Mouse (Mus musculus) G1E (cell line): Measurements from ENCODE around the gene Ighmbp2.
A peak's percentile ranks its signal among the peaks of the same experiment; 100 is the strongest.

Source experiments
- CTCF ChIP-seq: IDR thresholded peaks from 2 replicates; pipeline ENCODE4 v1.5.1; 2012; ENCODE audit warnings: low read depth, low read length, inconsistent platforms, mixed read lengths
- GATA1 ChIP-seq: IDR thresholded peaks from 2 replicates; pipeline ENCODE4 v1.6.1; 2012; ENCODE audit warnings: borderline replicate concordance, low read length, inconsistent platforms, mixed read lengths
- GATA2 ChIP-seq: IDR thresholded peaks from 2 replicates; pipeline ENCODE4 v1.6.1; 2012; ENCODE audit warnings: low read depth, low read length, inconsistent platforms, borderline replicate concordance
- POLR2AphosphoS5 ChIP-seq: IDR thresholded peaks from 2 replicates; pipeline ENCODE4 v1.6.1; 2012; ENCODE audit warnings: low read depth, low read length, inconsistent platforms; ENCODE audit not compliant: insufficient replicate concordance
- TAL1 ChIP-seq: conservative IDR thresholded peaks from 2 replicates; pipeline ENCODE4 v1.6.1; 2012; ENCODE audit warnings: low read depth, low read length, inconsistent platforms, mixed read lengths

DNA sequence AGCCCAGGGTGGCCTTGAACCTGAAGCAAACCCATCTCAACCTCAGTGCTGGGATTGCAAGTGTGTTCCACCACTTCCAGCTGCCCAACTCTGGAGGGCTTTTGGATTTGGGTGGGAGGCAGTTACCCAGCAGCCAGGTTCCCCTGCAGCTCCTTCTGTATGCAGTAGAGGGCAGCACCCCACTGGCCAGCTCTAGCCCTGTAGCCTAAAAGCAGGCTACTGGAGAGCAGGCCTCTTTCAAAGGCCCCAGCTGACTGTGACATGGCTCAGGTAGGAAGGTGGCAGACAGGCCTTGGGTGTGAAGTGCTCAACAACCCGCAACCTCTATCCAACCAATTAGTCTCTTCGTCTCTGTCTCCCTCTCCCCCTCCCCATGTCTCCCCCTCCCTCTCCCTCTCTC, 9.2 kb upstream of the Ighmbp2 start:
- TF ChIP-seq CTCF (peak; percentile 70; the same call in 1 of the 2 replicates), POLR2AphosphoS5 (no peak), TAL1 (no peak), GATA1 (no peak), GATA2 (no peak)
